Mouse (Mus musculus) heart, adult 2 months (tissue): Measurements from ENCODE around the gene Supt4a.

ENCODE experiments used
- CTCF ChIP-seq: fragments of 200-600 bp; IDR thresholded peaks from 2 replicates; pipeline ENCODE4 v1.8.1; 2022; ENCODE audit warnings: antibody characterized with exemption, mild to moderate bottlenecking, moderate library complexity
- POLR2A ChIP-seq: fragments of 200-500 bp; IDR thresholded peaks from 2 replicates; pipeline ENCODE4 v1.6.1; 2011; ENCODE audit warnings: mild to moderate bottlenecking, low read depth, low read length, control low read depth; ENCODE audit not compliant: insufficient read depth

DNA sequence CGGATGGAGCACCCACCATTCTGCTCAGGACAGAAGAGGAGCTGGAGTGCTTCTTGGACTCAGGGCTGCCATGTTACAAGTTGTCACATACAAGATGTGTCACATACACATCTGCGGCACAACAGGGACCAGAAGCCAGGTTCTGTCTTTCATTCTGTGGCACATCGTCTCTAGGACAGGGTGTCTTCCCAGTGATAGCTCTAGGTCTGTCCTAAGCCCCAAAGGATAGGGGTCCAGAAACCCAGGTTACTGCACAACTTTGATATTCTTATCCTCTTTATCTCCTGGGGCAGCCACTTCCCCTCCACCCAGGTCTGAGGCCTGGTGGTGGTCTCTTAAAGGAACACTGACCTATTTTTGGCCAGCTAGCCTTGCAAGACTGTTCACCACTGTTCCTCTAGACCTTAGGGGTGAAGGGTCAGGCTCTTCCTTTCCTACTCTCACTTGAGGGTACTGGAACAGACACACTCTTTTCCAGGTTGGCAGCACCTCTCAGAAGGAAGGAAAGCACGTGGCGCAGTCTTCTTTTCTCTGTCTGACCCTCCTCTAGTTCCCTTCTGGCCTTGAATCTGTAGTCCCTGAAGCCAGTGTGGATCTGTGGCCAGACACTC lies 16.6 kb downstream of the Supt4a start:
- TF ChIP-seq POLR2A (no peak), CTCF (no peak)
